Mouse (Mus musculus) kidney, embryonic 16.5 days (tissue): Measurements from ENCODE around the gene Nup35. TPM values are rescaled to one million over a fixed set of nuclear protein-coding genes. Genes with fewer than 3 reads are reported as not detected.
A peak's percentile ranks its signal among the peaks of the same experiment; 100 is the strongest.

Experiments
- ATAC-seq: fragments of 200-750 bp; cut with Nextera tagmentation; 2 replicates; pipeline ENCODE4 v1.8.0; 2017; ENCODE audit warnings: moderate TSS enrichment; ENCODE audit not compliant: low FRiP score, low TSS enrichment
- H3K27ac ChIP-seq: fragments of 300-500 bp; sonication (generic); 2 replicates; pipeline ENCODE4 v1.5.1; 2014; ENCODE audit warnings: low read length
- H3K27me3 ChIP-seq: fragments of 300-500 bp; sonication (generic); 2 replicates; pipeline ENCODE4 v1.6.1; 2014; ENCODE audit warnings: low read length, control low read depth, mixed read lengths; ENCODE audit not compliant: insufficient read depth
- H3K36me3 ChIP-seq: fragments of 300-500 bp; sonication (generic); 2 replicates; pipeline ENCODE4 v1.6.1; 2014; ENCODE audit warnings: low read length, control low read depth, mixed read lengths; ENCODE audit not compliant: insufficient read depth
- H3K4me1 ChIP-seq: fragments of 300-500 bp; sonication (generic); 2 replicates; pipeline ENCODE4 v1.6.1; 2014; ENCODE audit warnings: low read length, control low read depth, mixed read lengths; ENCODE audit not compliant: insufficient read depth
- H3K4me2 ChIP-seq: fragments of 300-500 bp; sonication (generic); replicated peaks from 2 replicates; pipeline ENCODE4 v1.6.1; 2014; ENCODE audit warnings: low read depth, low read length
- H3K4me3 ChIP-seq: fragments of 300-500 bp; sonication (generic); 2 replicates; pipeline ENCODE4 v1.5.1; 2014; ENCODE audit warnings: mild to moderate bottlenecking, low read length
- H3K9ac ChIP-seq: fragments of 300-500 bp; sonication (generic); replicated peaks from 2 replicates; pipeline ENCODE4 v1.6.1; 2014; ENCODE audit warnings: low read length
- H3K9me3 ChIP-seq: fragments of 300-500 bp; sonication (generic); 2 replicates; pipeline ENCODE4 v1.6.1; 2016; ENCODE audit warnings: low read length, control low read depth
- WGBS: fragments of 180-500 bp; shearing (Covaris S2); extraction: QIAGEN DNeasy Blood & Tissue Kit; methylation state at CpG from one replicate; pipeline ENCODE4 v1.1.7; 2014; 5-methylcytosine and 5-hydroxymethylcytosine counted together
- polyA plus RNA-seq: library from polyadenylated mRNA; unstranded; fragments of >200 nt; fragmentation: Nextera tagmentation; extraction: Ambion mirVana; gene quantifications from 2 replicates; pipeline ENCODE4 v1.2.1, GENCODE M21; 2015

Gene Nup35
- polyA plus RNA-seq, 1 experiment from 2014 or later: 55.0 TPM

GRCm38 (mm10) chr2:80624523-80624922 is 7.5 kb downstream of the Nup35 start:
- H3K4me1 ChIP-seq: no peaks in the 10 kb centered on the region
- H3K4me2 ChIP-seq: no peak overlapping the region
- no peak overlapping the region for H3K27ac ChIP-seq
- no peaks in the 10 kb centered on the region for H3K27me3 ChIP-seq
- H3K36me3 ChIP-seq: peaks cover 21% of the 10 kb centered on the region; the same call in 1 of the 2 replicates
- H3K4me3 ChIP-seq: no peak overlapping the region
- peaks cover 3% of the 10 kb centered on the region; the same call in 1 of the 2 replicates for H3K9me3 ChIP-seq
- H3K9ac ChIP-seq: no peak overlapping the region
- no peak for ATAC-seq
- 94% methylated on average over 4 of the region's 4 CpGs for WGBS

GRCm38 (mm10) chr2:80632336-80633026 is 15.4 kb downstream of the Nup35 start:
- peaks cover 7% of the 10 kb centered on the region; the same call in 1 of the 2 replicates for H3K36me3 ChIP-seq
- 91% methylated on average over 13 of the region's 13 CpGs for WGBS
- H3K4me3 ChIP-seq: no peak overlapping the region
- ATAC-seq: no peak
- H3K27me3 ChIP-seq: no peaks in the 10 kb centered on the region
- no peak overlapping the region for H3K9ac ChIP-seq
- no peak overlapping the region for H3K4me2 ChIP-seq
- no peak overlapping the region for H3K27ac ChIP-seq
- H3K9me3 ChIP-seq: no peaks in the 10 kb centered on the region
- no peaks in the 10 kb centered on the region for H3K4me1 ChIP-seq

DNA sequence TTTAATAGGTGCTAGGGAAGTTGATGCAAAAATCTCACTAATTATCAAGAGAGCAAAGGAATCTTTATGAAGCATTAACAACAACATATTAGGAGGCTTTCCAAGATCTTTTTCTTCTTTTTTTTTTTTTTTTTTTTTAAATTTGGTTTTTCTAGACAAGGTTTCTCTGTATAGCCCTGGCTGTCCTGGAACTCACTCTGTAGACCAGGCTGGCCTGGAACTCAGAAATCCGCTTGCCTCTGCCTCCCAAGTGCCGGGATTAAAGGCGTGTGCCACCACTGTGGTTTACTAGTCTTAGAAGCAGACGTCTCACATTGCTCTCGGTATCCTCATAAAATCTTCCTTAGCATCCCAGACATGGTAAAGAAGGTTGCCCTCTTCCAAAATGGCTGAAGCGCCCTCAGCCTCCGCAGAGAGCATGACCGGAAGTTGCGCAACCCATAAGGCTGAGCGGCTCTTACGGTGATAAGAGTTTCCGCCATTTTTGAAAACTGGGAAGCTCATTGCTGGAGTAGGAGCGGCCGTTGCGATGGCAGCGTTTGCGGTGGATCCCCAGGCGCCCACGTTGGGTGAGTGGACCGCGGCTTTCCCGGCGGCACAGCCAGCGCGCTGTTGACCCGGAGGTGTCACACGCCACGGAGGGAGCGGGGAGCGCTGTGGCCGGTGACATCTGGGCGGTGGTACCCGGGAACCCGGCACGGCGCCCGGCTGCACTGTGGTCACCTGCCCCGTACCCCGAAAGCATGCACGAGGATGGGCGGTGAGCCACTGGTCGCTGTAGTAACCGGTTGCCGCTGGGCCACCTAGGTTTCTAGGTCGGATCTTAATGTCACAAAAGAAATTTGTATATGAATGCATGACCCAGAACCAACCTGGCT is 21.6 kb downstream of the Nup35 start:
- Histone ChIP-seq H3K36me3 (peaks cover 4% of the 10 kb centered on the region), H3K27ac (peak overlapping the region; percentile 66; the same call in 1 of the 2 replicates), H3K4me2 (peak overlapping the region; percentile 69), H3K9me3 (no peaks in the 10 kb centered on the region), H3K4me1 (peaks cover 5% of the 10 kb centered on the region; the same call in 1 of the 2 replicates), H3K27me3 (no peaks in the 10 kb centered on the region), H3K4me3 (peak overlapping the region; percentile 78), H3K9ac (peak overlapping the region; percentile 75)
- WGBS: under 1% methylated on average over 45 of the region's 45 CpGs
- peak; percentile 97 for ATAC-seq

- peak overlapping the region; percentile 75 for H3K9ac ChIP-seq
- H3K4me1 ChIP-seq: peaks cover 5% of the 10 kb centered on the region; the same call in 1 of the 2 replicates
- H3K4me3 ChIP-seq: peak overlapping the region; percentile 78
- H3K27me3 ChIP-seq: no peaks in the 10 kb centered on the region
- H3K9me3 ChIP-seq: no peaks in the 10 kb centered on the region
- ATAC-seq: no peak
- WGBS: 15% methylated on average over 8 of the region's 8 CpGs
- peak overlapping the region; percentile 69 for H3K4me2 ChIP-seq
- peaks cover 11% of the 10 kb centered on the region for H3K36me3 ChIP-seq
- H3K27ac ChIP-seq: no peak overlapping the region
These were observed 22.4 kb downstream of the Nup35 start for GRCm38 (mm10) chr2:80639398-80639797.

DNA sequence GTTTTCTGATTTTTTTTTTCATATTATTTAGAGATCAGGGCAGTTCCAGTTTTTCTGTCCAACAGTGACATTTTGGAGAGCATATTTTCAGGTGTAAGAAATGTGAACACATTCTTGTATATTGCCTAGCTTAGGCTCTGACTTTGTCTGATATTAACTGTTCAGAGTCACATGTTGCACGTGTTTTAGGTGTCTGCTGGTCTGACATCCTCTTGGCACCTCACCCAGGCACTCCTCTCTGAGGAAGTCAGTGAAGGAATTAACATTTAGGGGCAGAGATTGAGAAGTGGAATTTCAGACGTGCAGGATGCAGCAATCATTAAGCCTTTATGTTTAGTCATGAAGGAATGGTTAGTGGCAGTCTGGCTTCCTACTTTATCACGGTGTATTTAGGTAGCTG is 22.8 kb downstream of the Nup35 start:
- no peaks in the 10 kb centered on the region for H3K9me3 ChIP-seq
- no peak for ATAC-seq
- no peak overlapping the region for H3K4me3 ChIP-seq
- H3K9ac ChIP-seq: no peak overlapping the region; the same call in 1 of the 2 replicates
- H3K27ac ChIP-seq: no peak overlapping the region
- H3K36me3 ChIP-seq: peaks cover 14% of the 10 kb centered on the region
- peak overlapping the region; percentile 69; the same call in 1 of the 2 replicates for H3K4me2 ChIP-seq
- 46% methylated on average over 3 of the region's 3 CpGs for WGBS
- no peaks in the 10 kb centered on the region for H3K27me3 ChIP-seq
- peaks cover 5% of the 10 kb centered on the region; the same call in 1 of the 2 replicates for H3K4me1 ChIP-seq

GRCm38 (mm10) chr2:80661414-80661813 is 44.4 kb downstream of the Nup35 start:
- ATAC-seq: no peak
- no peaks in the 10 kb centered on the region for H3K27me3 ChIP-seq

DNA sequence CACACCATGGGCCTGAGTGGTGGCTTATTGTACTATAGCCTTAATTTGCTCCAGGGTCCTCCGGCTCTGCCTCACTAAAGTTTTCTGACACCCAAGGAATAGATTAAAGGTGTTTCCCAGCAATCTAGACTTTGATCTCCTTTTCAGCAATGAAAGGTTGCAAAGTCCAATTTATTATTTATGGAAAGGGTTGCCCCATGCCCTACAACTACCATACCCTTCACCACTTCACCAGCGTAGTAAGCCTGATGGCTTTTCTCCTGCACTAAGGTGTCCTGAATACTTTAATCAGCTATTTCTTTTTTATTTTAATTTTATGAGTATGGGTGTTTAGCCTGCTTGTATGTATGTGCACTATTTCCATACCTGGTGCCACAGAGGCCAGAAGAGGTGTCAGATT is 45.6 kb downstream of the Nup35 start:
- WGBS: 99% methylated on average over 2 of the region's 2 CpGs

More at GRCm38 (mm10) chr2:80661414-80661813, 44.4 kb downstream of the Nup35 start:
- H3K4me2 ChIP-seq: no peak overlapping the region
- no peak overlapping the region for H3K9ac ChIP-seq
- H3K9me3 ChIP-seq: no peaks in the 10 kb centered on the region
- no peaks in the 10 kb centered on the region for H3K4me1 ChIP-seq
- H3K4me3 ChIP-seq: no peak overlapping the region
- no peak overlapping the region for H3K27ac ChIP-seq
- peaks cover 13% of the 10 kb centered on the region for H3K36me3 ChIP-seq

DNA sequence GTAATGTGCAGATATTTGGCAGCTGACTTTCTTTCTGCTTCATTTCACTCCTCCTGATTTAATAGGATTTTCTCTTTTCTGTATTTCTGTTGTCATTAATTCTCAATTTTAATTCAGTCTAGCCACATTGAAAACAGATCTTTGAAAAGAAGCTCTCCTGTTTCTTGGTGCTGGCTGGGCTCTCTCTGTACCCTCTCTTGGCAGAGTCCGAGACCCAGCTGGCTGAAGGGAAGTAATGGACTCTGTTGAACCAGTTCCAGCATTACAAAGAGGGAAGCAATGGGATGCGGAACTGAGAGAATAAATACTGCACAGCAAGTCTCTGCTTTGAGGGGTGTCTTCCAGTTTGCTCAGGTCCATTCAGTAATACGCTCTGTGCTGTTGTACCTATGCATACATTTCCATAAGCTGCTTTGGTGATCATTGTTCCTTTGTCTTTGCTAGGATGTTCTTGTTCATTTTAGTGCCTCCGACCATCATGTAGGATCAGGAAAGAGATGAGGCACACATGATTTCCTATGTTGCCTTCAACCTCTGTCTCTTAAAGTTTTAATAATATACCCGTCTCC is 50.4 kb downstream of the Nup35 start:
- H3K4me3 ChIP-seq: no peak overlapping the region
- H3K36me3 ChIP-seq: peaks cover 11% of the 10 kb centered on the region; the same call in 1 of the 2 replicates
- H3K27ac ChIP-seq: no peak overlapping the region
- no peak overlapping the region for H3K4me2 ChIP-seq
- no peak overlapping the region for H3K9ac ChIP-seq
- 92% methylated on average over 5 of the region's 5 CpGs for WGBS
- H3K9me3 ChIP-seq: no peaks in the 10 kb centered on the region
- H3K4me1 ChIP-seq: no peaks in the 10 kb centered on the region
- no peaks in the 10 kb centered on the region for H3K27me3 ChIP-seq
- ATAC-seq: no peak

More for the DNA sequence above, 45.6 kb downstream of the Nup35 start:
- Histone ChIP-seq H3K36me3 (peaks cover 13% of the 10 kb centered on the region), H3K4me1 (no peaks in the 10 kb centered on the region), H3K9ac (no peak overlapping the region), H3K4me3 (no peak overlapping the region), H3K9me3 (no peaks in the 10 kb centered on the region), H3K27me3 (no peaks in the 10 kb centered on the region), H3K27ac (no peak overlapping the region), H3K4me2 (no peak overlapping the region)
- ATAC-seq: no peak

DNA sequence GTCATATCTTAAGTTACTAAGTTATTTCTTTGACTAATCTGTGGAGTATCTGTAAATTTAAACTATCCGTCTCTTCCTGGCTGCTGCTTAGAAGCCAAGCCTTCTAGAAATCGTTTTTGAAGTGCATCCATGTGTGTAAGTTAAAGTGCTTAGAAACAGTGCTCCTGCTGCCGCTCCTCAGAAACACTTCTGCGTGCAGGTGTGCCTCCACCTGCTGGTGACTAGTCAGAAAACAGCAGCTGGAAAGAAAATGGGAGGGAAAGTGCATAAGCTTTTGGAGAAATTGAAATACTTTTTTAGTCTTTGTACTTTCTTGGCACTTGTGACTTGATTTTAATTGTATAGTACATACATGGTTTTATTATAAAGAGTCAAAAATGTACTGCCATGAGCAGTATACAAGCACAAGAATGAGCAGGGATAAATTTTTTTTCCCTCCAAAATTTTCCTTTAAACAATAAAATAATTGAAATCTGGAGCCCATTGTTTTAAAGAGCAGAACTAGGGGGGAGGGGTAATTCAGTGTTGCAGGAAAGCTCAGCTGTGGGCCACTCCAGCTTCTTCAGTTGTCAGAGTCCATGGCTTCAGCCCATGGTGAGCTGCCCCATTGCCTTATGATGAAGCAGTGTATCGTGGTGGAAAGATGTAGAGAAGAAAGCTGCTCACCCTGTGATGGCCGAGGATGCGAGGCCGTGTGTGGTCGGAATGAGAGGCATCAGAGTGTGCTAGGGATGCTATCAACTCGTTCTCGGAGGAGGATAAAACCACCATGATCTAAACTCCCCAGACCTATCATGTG is 53.0 kb downstream of the Nup35 start:
- WGBS: 76% methylated on average over 11 of the region's 11 CpGs
- no peak overlapping the region for H3K9ac ChIP-seq
- H3K27ac ChIP-seq: no peak overlapping the region
- no peak for ATAC-seq
- H3K4me2 ChIP-seq: no peak overlapping the region
- no peak overlapping the region for H3K4me3 ChIP-seq
- H3K27me3 ChIP-seq: no peaks in the 10 kb centered on the region
- H3K9me3 ChIP-seq: no peaks in the 10 kb centered on the region
- 0 out of 2 replicates have a peak, but pooled peaks cover 6% of the 10 kb centered on the region for H3K36me3 ChIP-seq
- H3K4me1 ChIP-seq: no peaks in the 10 kb centered on the region
